Mouse (Mus musculus): ENCODE results near the gene Scgb1b30.
"Not testable (repeated sequence)": the region's sequence is repeated elsewhere in the genome, so short reads cannot be mapped to it uniquely, and the experiment has no call there.

Scgb1b30 gene

DNA sequence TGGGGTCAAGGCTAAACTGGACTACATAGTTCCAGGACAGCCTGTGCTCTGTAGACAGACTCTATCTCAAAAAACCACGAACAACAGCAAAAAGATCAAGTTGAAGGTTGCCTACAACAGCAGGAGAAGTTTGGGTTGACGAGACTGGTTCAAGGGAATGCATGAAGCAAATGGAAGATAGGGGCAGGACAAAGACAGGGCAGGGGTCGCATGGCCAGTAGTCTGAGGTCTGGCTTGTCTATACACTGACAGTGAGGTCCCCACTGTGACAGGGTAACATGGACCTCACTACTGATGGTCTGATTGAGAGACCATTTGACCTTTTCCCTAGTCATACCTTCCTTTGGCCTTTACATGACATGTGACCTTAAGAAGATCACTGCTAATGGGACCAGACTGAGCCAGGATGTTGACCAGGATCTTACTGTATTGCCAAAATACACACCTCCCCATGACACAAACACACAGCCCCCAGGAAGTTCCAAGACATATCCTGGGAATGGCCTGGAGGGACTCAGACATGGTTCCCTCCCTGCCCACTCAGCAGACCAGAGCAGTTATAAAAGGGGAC, at the start of gene Scgb1b30:
Gene Scgb1b30 (plus strand): TSS at position 521 of the 571 bp plus-strand sequence.
- DNase-seq (ENCODE audit: low spot score in 2 of 2) = no peak

GRCm38 (mm10) chr7:34068132-34068531, 27.1 kb upstream of the Scgb1b30 start:
- DNase-seq (ENCODE audit: low spot score in 2 of 2) = not testable (repeated sequence)

DNA sequence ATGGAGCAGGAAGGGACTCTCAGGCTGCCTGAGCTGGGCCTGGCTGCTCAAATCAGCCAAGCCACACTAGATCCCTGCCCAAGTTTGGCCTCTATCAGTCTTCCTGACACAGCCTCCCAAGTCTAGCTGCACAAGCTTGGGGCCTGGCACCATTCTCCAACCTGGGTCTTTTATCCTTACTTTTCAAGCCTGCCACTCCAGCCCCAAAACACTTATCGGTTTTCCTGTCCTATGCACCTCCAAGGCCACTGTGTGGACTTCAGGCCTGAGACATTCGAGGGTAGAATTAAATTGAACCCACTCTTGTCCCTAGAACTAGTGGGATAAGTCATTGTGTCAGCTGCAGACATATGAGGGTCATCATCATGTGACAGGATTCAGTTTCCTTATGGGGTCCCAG, 4.8 kb downstream of the Scgb1b30 start:
- no peak for DNase-seq (ENCODE audit: low spot score in 2 of 2)

DNA sequence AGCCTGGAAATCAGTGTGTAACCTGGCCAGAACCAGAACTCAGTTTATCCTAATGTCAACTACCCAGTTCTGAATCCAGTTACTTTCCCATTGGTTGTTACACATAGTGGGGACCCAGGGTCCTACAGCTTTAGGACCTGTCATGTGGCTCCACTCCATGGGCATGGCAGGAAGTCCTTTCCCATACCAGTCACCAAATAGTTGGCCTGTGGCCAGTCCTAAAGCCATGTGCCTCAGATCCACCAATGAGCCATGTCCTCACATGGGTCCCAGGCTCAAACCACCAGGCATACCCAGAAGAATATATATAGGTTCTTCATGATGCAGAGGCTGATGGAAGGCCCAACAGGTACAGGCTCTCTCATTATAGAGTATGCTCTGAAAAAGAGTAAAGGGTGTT, 6.0 kb downstream of the Scgb1b30 start:
- no peak for DNase-seq (ENCODE audit: low spot score in 2 of 2)

GRCm38 (mm10) chr7:34109190-34109589, 14.0 kb downstream of the Scgb1b30 start:
- no peak for DNase-seq (ENCODE audit: low spot score in 2 of 2)

GRCm38 (mm10) chr7:34116601-34117000, 21.4 kb downstream of the Scgb1b30 start:
- peak in 1 of 2 experiments; percentile 22 for DNase-seq (ENCODE audit: low spot score in 2 of 2)

GRCm38 (mm10) chr7:34120636-34121035, 25.4 kb downstream of the Scgb1b30 start:
- DNase-seq (ENCODE audit: low spot score in 2 of 2) = peak in 1 of 2 experiments; percentile 39

DNA sequence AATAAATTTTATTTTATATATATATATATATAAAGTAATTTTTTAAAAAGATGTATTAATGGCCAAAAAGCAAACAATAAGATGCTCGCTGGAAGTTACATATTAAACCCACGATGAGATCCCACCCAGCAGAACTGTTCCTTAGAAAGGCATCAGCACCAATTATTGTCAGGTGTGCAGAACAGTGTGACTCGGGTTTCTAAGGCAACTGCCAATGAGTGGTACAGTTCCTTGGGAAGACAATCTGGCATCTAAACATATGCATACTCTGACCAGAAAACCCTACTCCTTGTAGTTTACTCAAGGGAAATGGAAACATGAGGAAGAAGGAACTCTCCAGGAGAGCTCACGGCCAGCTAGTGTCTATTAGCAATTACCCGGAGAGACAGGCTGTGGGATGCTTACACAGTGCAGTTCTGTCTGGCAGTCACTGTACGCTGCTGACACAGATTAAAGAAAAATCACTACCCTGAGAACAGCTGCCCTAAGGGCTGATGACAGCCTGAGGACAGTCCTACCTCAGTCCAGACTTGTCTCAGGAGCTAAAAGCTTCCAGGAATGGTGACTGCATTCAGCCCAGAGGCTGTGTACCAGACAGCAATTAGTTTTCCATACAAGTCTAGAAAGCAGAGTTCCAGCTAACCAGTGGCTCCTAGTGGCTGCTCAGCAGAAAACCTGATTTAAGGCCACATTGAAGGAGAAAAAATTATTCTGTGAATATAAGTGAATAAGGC, 27.9 kb downstream of the Scgb1b30 start:
- DNase-seq (ENCODE audit: low spot score in 2 of 2) = peak; percentile 41 to 44

DNA sequence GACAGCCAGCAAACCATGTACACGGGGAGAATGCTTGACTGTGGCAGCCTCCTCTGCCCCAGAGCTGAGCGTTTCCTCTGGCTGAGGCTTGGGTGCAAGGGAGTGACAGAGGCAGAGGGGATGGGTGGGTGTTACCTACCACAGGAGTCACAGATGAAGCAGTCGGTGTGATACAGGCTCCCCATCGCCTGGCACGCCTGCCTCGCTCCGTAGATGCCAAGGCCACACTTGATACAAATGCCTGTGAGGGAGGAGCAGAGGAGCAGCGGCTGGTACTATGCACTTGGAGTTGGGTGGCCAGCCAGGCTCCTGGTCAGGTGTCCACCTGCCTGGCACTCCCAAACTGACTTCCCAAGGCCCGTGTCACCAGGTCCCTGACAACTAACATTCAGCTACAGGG, 30.1 kb downstream of the Scgb1b30 start:
- peak in 1 of 2 experiments; percentile 30 for DNase-seq (ENCODE audit: low spot score in 2 of 2)

DNA sequence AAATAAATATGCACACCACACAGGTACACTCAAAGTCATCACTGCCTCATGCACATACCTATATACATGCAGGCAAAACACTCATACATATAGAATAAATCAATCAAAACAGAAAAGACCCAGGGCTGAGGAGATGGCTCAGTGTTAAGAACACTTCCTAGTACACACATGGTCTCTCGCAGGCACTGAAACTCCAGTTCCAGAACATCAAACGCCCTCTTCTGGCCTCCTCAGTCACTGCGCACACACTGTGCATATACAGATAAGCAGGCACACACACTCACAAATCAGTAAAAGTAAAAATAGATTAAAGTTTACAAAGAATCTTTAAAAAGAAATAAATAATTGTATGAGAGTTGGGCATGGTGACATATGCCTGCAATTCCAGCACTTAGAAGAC, 31.1 kb downstream of the Scgb1b30 start:
- DNase-seq (ENCODE audit: low spot score in 2 of 2) = no peak

- DNase-seq (ENCODE audit: low spot score in 2 of 2) = peak in 1 of 2 experiments; percentile 33
Observed at GRCm38 (mm10) chr7:34131118-34131517, 35.9 kb downstream of the Scgb1b30 start.

DNA sequence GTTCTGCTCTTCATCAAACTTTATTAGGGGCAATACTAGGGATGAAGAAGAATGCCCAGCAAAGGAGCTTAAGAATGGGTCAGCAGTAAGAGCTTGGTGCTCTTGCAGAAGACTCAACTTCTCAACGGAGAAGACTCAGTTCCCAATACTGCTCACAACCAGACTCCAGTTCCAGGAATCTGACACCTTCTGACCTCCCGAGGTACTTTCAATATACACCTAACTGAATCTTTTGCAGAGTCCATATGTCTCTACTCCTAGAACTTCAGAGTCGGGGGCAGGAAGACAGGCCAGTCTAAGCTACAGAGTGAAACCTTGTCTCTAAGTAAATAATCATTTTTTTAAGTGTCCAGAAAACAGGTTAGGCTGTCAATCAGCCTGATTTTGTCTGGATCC, 36.7 kb downstream of the Scgb1b30 start:
- no peak for DNase-seq (ENCODE audit: low spot score in 2 of 2)

GRCm38 (mm10) chr7:34132355-34133079, 37.3 kb downstream of the Scgb1b30 start:
- DNase-seq (ENCODE audit: low spot score in 2 of 2) = peak; percentile 37 to 42

DNA sequence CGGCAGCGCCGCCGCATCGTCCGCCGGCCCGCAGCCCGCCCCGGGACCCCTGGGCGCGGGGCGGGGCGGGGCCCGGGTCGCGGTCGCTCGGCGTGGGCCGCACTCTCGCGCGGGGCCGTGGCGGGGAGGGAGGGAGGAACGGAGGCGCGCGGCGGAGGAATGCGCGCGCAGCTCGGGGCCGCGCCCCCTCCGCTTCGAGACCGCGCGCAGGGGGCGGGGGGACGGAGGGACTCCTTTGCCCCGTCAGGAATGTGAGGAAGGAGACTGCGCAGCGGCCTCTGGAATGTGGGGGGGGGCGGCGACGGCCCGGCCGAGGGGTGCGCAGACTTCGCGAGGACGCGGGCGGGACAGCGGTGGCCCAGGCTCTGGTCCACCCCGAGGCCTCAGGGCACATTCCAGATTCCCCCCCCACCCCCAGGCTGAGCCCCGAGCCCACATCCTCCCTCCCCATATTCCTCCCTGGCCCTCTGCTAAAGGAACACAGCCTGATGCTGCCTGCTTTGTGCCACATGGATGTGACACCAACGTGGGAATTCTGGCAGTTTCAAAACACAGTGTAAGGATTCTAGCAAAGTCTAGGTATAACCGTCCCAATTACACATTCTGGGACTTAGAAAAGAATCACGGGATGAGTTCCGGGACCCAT, 38.0 kb downstream of the Scgb1b30 start, which contains the start of gene Wtip:
Gene Wtip (minus strand): TSS at position 152 of the 646 bp plus-strand sequence.
- DNase-seq (ENCODE audit: low spot score in 2 of 2) = peak; percentile 77 to 81

- no peak for DNase-seq (ENCODE audit: low spot score in 2 of 2)
Observed at GRCm38 (mm10) chr7:34134336-34134735, 39.1 kb downstream of the Scgb1b30 start.

GRCm38 (mm10) chr7:34139493-34139892, 44.3 kb downstream of the Scgb1b30 start:
- DNase-seq (ENCODE audit: low spot score in 2 of 2) = peak in 1 of 2 experiments; percentile 31

- DNase-seq (ENCODE audit: low spot score in 2 of 2) = peak in 1 of 2 experiments; percentile 37
Observed at GRCm38 (mm10) chr7:34141123-34141522, 45.9 kb downstream of the Scgb1b30 start.

DNA sequence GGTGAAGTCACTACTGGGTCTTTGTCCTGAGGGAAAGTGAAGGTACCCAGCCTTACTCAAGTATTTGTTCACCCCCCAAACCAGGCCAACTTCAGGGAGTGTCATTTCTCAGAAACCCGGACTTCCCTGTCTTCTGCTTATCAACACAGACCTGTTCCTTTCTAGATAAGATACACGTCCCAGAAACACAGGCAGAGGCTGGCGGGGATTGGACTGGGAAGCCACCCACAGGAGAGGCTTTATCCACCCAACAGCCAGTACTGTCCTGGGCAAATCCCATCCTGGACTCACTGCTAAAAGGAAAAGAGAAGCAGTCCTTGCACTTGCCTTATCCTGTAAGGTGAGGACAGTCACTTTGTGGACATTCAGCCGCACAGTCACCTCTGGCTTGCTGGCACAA, 52.0 kb downstream of the Scgb1b30 start:
- no peak for DNase-seq (ENCODE audit: low spot score in 2 of 2)

All from right cerebral cortex, postnatal 10 days (tissue).